Mouse (Mus musculus) embryonic fibroblast, embryonic 13.5 days (primary cell): ENCODE measurements at regions not wholly inside any gene's neighbourhood (a gene's known extent, or its start where the extent isn't known, plus 50 kb on each side); places are given as distances from the start of the nearest gene placed in this dataset.

Source experiments
- CTCF ChIP-seq: IDR thresholded peaks from 2 replicates; pipeline ENCODE4 v1.5.1; 2011; ENCODE audit warnings: mild to moderate bottlenecking, control low read depth, low read length, moderate library complexity, borderline replicate concordance; ENCODE audit not compliant: insufficient read depth
- POLR2A ChIP-seq: IDR thresholded peaks from 2 replicates; pipeline ENCODE4 v1.6.1; 2011; ENCODE audit warnings: low read depth, mild to moderate bottlenecking, control low read depth, low read length, moderate library complexity

- TF ChIP-seq POLR2A (no peak), CTCF (no peak)
These were observed 97.9 kb downstream of the 1810010D01Rik start for GRCm38 (mm10) chr7:145110028-145110427.
